Mouse (Mus musculus) forebrain, embryonic 15.5 days (tissue): ENCODE data around the gene Rpl35. TPM values are rescaled to one million over a fixed set of nuclear protein-coding genes. Genes with fewer than 3 reads are reported as not detected.
"Not testable (repeated sequence)": the region's sequence is repeated elsewhere in the genome, so short reads cannot be mapped to it uniquely, and the experiment has no call there.

Experiments used
- ATAC-seq: fragments of 200-750 bp; cut with Nextera tagmentation; replicated peaks from 2 replicates; pipeline ENCODE4 v1.8.0; 2017; ENCODE audit warnings: mild to moderate bottlenecking, moderate TSS enrichment, moderate library complexity
- H3K27ac ChIP-seq: fragments of 300-500 bp; sonication (generic); replicated peaks from 2 replicates; pipeline ENCODE4 v1.5.1; 2015; ENCODE audit warnings: mild to moderate bottlenecking, inconsistent platforms
- H3K27me3 ChIP-seq: fragments of 300-500 bp; sonication (generic); 2 replicates; pipeline ENCODE4 v1.6.1; 2015; ENCODE audit warnings: inconsistent platforms
- H3K36me3 ChIP-seq: fragments of 300-500 bp; sonication (generic); 2 replicates; pipeline ENCODE4 v1.6.1; 2015; ENCODE audit warnings: mild to moderate bottlenecking, inconsistent platforms
- H3K4me1 ChIP-seq: fragments of 300-500 bp; sonication (generic); 2 replicates; pipeline ENCODE4 v1.6.1; 2015; ENCODE audit warnings: inconsistent platforms
- H3K4me2 ChIP-seq: fragments of 300-500 bp; sonication (generic); replicated peaks from 2 replicates; pipeline ENCODE4 v1.6.1; 2015; ENCODE audit warnings: mild to moderate bottlenecking, inconsistent platforms
- H3K4me3 ChIP-seq: fragments of 300-500 bp; sonication (generic); 2 replicates; pipeline ENCODE4 v1.5.1; 2015; ENCODE audit warnings: mild to moderate bottlenecking, inconsistent platforms
- H3K9ac ChIP-seq: fragments of 300-500 bp; sonication (generic); replicated peaks from 2 replicates; pipeline ENCODE4 v1.6.1; 2015; ENCODE audit warnings: mild to moderate bottlenecking, inconsistent platforms
- H3K9me3 ChIP-seq: fragments of 300-500 bp; sonication (generic); 2 replicates; pipeline ENCODE4 v1.6.1; 2016; ENCODE audit warnings: inconsistent platforms
- WGBS: fragments of 180-500 bp; shearing (Covaris S2); methylation state at CpG from one replicate; pipeline ENCODE4 v1.1.7; 2015; ENCODE audit warnings: mixed read lengths; 5-methylcytosine and 5-hydroxymethylcytosine counted together
- polyA plus RNA-seq: library from polyadenylated mRNA; unstranded; fragments of >200 nt; fragmentation: Nextera tagmentation; extraction: Ambion mirVana; gene quantifications from 2 replicates; pipeline ENCODE4 v1.2.1, GENCODE M21; 2015

Gene Rpl35
- 763 and 830 TPM in 2 replicates for polyA plus RNA-seq

DNA sequence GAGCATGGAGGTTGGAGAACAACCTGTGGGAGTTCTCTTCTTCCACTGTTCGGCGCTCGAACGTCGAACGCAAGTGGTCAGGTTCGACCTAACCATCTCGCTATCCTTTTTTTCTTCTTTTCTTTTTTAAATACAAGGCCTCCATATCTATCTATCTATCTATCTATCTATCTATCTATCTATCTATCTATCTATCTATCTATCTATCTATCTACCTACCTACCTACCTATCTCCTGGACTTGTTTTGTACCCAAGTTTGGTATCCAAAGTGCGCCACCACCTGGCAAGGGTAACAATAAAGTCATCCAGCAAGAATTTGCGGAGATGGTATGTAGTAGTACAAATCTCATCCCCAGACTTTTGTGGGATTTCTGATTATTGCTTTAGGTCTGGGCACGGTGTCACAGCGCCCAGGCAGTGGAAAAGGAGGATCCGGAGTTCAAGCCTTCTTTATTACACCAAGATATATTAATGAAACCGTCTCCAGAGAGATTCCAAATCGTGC, at the start of gene Rpl35:
Gene Rpl35 (minus strand): TSS at position 51 of the 506 bp plus-strand sequence.
- Histone ChIP-seq H3K27me3 (no peaks in the 10 kb centered on the region), H3K27ac (peak within 1 kb of the TSS; percentile 91), H3K4me1 (peaks cover 56% of the 10 kb centered on the region), H3K4me2 (peak within 1 kb of the TSS; percentile 88), H3K9me3 (no peaks in the 10 kb centered on the region), H3K9ac (peak within 1 kb of the TSS; percentile 89), H3K4me3 (peak within 1 kb of the TSS; percentile 87), H3K36me3 (peaks cover 28% of the 10 kb centered on the region)
- WGBS: 15% methylated on average over 15 of the region's 15 CpGs
- ATAC-seq: no peak

GRCm38 (mm10) chr2:39048515-39048914, 43.1 kb upstream of the Rpl35 start:
- 98% methylated on average over 1 of the region's 1 CpGs for WGBS
- no peak overlapping the region for H3K9ac ChIP-seq
- H3K27ac ChIP-seq: no peak overlapping the region
- ATAC-seq: no peak
- no peak overlapping the region for H3K4me2 ChIP-seq
- no peaks in the 10 kb centered on the region for H3K4me1 ChIP-seq
- no peaks in the 10 kb centered on the region for H3K9me3 ChIP-seq
- peaks cover 84% of the 10 kb centered on the region for H3K36me3 ChIP-seq
- no peaks in the 10 kb centered on the region for H3K27me3 ChIP-seq
- H3K4me3 ChIP-seq: no peak overlapping the region

DNA sequence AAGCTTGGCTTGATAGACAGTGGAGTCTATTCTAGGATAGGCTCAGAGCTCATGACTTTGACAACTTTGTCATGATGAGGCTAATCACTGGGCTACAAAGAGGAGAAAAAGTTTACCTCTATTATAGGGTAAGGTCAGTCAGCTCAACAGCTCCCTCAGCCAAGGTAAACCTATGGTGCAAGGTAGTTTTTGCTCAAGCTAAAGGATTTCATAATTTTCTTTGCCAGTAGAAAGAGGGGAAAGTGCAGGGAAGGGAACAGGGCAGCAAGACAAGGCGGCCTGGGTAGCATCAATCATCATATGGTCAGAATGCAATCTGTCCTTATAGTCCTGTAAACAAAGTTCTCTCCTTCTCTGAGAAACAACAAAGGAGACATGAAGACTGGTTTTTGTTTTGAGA, 34.8 kb upstream of the Rpl35 start:
- no peaks in the 10 kb centered on the region for H3K4me1 ChIP-seq
- H3K4me2 ChIP-seq: no peak overlapping the region
- H3K27ac ChIP-seq: no peak overlapping the region
- no peak for ATAC-seq
- H3K36me3 ChIP-seq: peaks cover 77% of the 10 kb centered on the region
- no peak overlapping the region for H3K4me3 ChIP-seq
- H3K27me3 ChIP-seq: no peaks in the 10 kb centered on the region
- H3K9ac ChIP-seq: no peak overlapping the region
- H3K9me3 ChIP-seq: no peaks in the 10 kb centered on the region
- 97% methylated on average over 1 of the region's 1 CpGs for WGBS

- no peak overlapping the region for H3K9ac ChIP-seq
- H3K36me3 ChIP-seq: peaks cover 82% of the 10 kb centered on the region
- whole genome bisulfite sequencing: 87% methylated on average over 1 of the region's 1 CpGs
- H3K4me2 ChIP-seq: no peak overlapping the region
- no peaks in the 10 kb centered on the region for H3K9me3 ChIP-seq
- no peaks in the 10 kb centered on the region for H3K4me1 ChIP-seq
- no peak overlapping the region for H3K4me3 ChIP-seq
- no peaks in the 10 kb centered on the region for H3K27me3 ChIP-seq
- no peak for ATAC-seq
- H3K27ac ChIP-seq: no peak overlapping the region
Observed at GRCm38 (mm10) chr2:39031611-39032010, 26.2 kb upstream of the Rpl35 start.

- H3K4me1 ChIP-seq: no peaks in the 10 kb centered on the region
- no peak overlapping the region for H3K4me3 ChIP-seq
- no peak overlapping the region for H3K9ac ChIP-seq
- 90% methylated on average over 1 of the region's 1 CpGs for WGBS
- H3K4me2 ChIP-seq: no peak overlapping the region
- no peaks in the 10 kb centered on the region for H3K9me3 ChIP-seq
- peaks cover 91% of the 10 kb centered on the region for H3K36me3 ChIP-seq
- no peak overlapping the region for H3K27ac ChIP-seq
- no peak for ATAC-seq
- H3K27me3 ChIP-seq: no peaks in the 10 kb centered on the region
Observed at GRCm38 (mm10) chr2:39020004-39020403, 14.6 kb upstream of the Rpl35 start.

GRCm38 (mm10) chr2:39016581-39016980, 11.2 kb upstream of the Rpl35 start:
- Histone ChIP-seq H3K9me3 (no peaks in the 10 kb centered on the region), H3K4me3 (no peak overlapping the region), H3K4me2 (no peak overlapping the region), H3K9ac (no peak overlapping the region), H3K4me1 (peaks cover under 1% of the 10 kb centered on the region; the same call in 1 of the 2 replicates), H3K36me3 (peaks cover 82% of the 10 kb centered on the region), H3K27me3 (no peaks in the 10 kb centered on the region), H3K27ac (no peak overlapping the region)
- no peak for ATAC-seq
- 66% methylated on average over 3 of the region's 3 CpGs for WGBS

GRCm38 (mm10) chr2:39012768-39013279, 7.4 kb upstream of the Rpl35 start:
- no peak overlapping the region for H3K9ac ChIP-seq
- peaks cover 50% of the 10 kb centered on the region for H3K36me3 ChIP-seq
- H3K4me1 ChIP-seq: peaks cover 27% of the 10 kb centered on the region
- no peak overlapping the region for H3K27ac ChIP-seq
- H3K9me3 ChIP-seq: no peaks in the 10 kb centered on the region
- no peak overlapping the region for H3K4me2 ChIP-seq
- no peak for ATAC-seq
- WGBS: 82% methylated on average over 7 of the region's 7 CpGs
- no peaks in the 10 kb centered on the region for H3K27me3 ChIP-seq
- no peak overlapping the region for H3K4me3 ChIP-seq

DNA sequence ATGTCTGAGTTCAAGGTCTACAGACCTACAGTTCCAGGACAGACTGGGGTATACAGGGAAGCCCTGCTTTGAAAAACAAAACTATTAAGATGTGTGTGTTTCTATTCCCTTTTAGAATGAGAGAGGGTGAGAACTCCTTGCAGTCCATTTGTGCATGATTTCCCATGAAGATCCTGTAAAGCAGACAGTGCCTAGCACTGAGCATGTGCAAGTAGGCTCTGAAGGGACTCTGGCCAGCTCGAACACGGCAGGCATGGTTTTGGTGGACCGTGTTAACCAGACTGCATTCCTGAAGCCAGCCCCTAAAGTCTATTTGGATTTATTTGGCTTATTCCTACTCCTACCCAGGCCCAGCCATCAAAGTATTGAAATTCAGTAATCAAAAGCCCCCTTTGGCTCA, 6.5 kb upstream of the Rpl35 start:
- H3K4me3 ChIP-seq: no peak overlapping the region
- H3K9me3 ChIP-seq: no peaks in the 10 kb centered on the region
- 85% methylated on average over 3 of the region's 3 CpGs for WGBS
- no peak for ATAC-seq
- no peak overlapping the region for H3K9ac ChIP-seq
- H3K36me3 ChIP-seq: peaks cover 42% of the 10 kb centered on the region
- no peak overlapping the region for H3K27ac ChIP-seq
- no peaks in the 10 kb centered on the region for H3K27me3 ChIP-seq
- H3K4me2 ChIP-seq: no peak overlapping the region
- H3K4me1 ChIP-seq: peaks cover 33% of the 10 kb centered on the region

GRCm38 (mm10) chr2:39011264-39011663, 5.8 kb upstream of the Rpl35 start:
- ATAC-seq: no peak
- H3K9me3 ChIP-seq: no peaks in the 10 kb centered on the region
- H3K4me2 ChIP-seq: no peak overlapping the region
- H3K9ac ChIP-seq: no peak overlapping the region
- H3K27me3 ChIP-seq: no peaks in the 10 kb centered on the region
- H3K4me3 ChIP-seq: no peak overlapping the region
- H3K36me3 ChIP-seq: peaks cover 35% of the 10 kb centered on the region
- no peak overlapping the region for H3K27ac ChIP-seq
- peaks cover 40% of the 10 kb centered on the region for H3K4me1 ChIP-seq

DNA sequence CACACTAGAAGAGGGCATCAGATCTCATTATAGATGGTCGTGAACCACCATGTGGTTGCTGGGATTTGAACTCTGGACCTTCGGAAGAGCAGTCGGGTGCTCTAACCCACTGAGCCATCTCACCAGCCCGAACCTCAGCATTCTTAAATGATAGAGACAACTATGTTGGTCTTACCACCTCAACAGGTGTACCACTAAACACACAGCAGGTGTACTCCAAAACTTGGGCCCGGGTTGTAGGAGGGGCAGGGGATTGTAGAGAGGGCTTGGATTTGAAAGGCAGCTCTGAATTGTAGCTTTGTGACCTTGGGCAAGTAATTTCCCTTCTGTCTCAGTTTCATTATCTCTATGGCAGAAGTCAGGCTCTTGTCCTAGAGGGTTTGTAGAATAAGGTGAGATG, 4.7 kb upstream of the Rpl35 start:
- not testable (repeated sequence) for ATAC-seq, H3K27me3 ChIP-seq, H3K4me3 ChIP-seq, H3K27ac ChIP-seq, H3K9me3 ChIP-seq, H3K9ac ChIP-seq, H3K4me2 ChIP-seq
- over 99% methylated on average over 5 of the region's 5 CpGs for WGBS
- Histone ChIP-seq H3K36me3 (peaks cover 24% of the 10 kb centered on the region), H3K4me1 (peaks cover 47% of the 10 kb centered on the region)

DNA sequence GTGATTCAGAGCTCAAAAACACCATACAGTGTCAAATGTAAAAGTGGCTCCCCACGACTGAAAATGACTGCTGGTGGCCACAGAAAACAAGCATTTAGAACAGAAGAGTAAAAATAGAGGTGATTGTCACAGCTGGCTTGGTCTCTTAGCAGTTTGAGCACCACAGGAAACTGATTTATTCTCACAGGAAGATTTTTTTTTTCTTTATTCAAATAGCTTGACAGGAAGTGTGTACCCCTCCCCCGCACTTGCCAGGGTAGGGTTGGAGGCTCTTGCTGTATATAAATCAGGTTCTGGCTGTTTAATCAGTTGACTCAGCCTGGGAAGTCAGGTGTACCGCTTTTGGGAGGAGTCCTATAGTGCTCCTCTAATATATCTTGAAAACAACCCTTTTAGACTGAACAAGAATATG, 3.5 kb upstream of the Rpl35 start:
- no peak for ATAC-seq
- peaks cover 13% of the 10 kb centered on the region for H3K36me3 ChIP-seq
- H3K9ac ChIP-seq: peak overlapping the region; percentile 71
- H3K9me3 ChIP-seq: no peaks in the 10 kb centered on the region
- no peaks in the 10 kb centered on the region for H3K27me3 ChIP-seq
- peak overlapping the region; percentile 63 for H3K4me3 ChIP-seq
- H3K4me2 ChIP-seq: peak overlapping the region; percentile 89
- H3K4me1 ChIP-seq: peaks cover 50% of the 10 kb centered on the region
- 36% methylated on average over 3 of the region's 3 CpGs for WGBS
- H3K27ac ChIP-seq: 0 out of 2 replicates have a peak overlapping the region, but pooled peaks have one; percentile 93

GRCm38 (mm10) chr2:39008350-39008851, 3.0 kb upstream of the Rpl35 start:
- Histone ChIP-seq H3K9ac (peak overlapping the region; percentile 71), H3K9me3 (no peaks in the 10 kb centered on the region), H3K36me3 (peaks cover 10% of the 10 kb centered on the region), H3K4me1 (peaks cover 56% of the 10 kb centered on the region), H3K4me2 (peak overlapping the region; percentile 89), H3K27ac (peak overlapping the region; percentile 93), H3K27me3 (no peaks in the 10 kb centered on the region), H3K4me3 (peak overlapping the region; percentile 63)
- WGBS: under 1% methylated on average over 25 of the region's 25 CpGs
- ATAC-seq: peak; percentile 47

GRCm38 (mm10) chr2:39007865-39008264, 2.4 kb upstream of the Rpl35 start:
- Histone ChIP-seq H3K27ac (peak overlapping the region; percentile 93), H3K4me3 (peak overlapping the region; percentile 63), H3K9ac (peak overlapping the region; percentile 71), H3K9me3 (no peaks in the 10 kb centered on the region), H3K36me3 (peaks cover 10% of the 10 kb centered on the region), H3K4me2 (peak overlapping the region; percentile 89), H3K4me1 (peaks cover 61% of the 10 kb centered on the region), H3K27me3 (no peaks in the 10 kb centered on the region)
- ATAC-seq: peak; percentile 87
- WGBS: 2% methylated on average over 40 of the region's 44 CpGs
